Mouse (Mus musculus) hindbrain, postnatal 0 days (tissue): ENCODE data around the gene Ccdc69. TPM values are rescaled to one million over a fixed set of nuclear protein-coding genes. Genes with fewer than 3 reads are reported as not detected.
A peak's percentile ranks its signal among the peaks of the same experiment; 100 is the strongest.

Experiments
- ATAC-seq: fragments of 200-750 bp; cut with Nextera tagmentation; 2 replicates; pipeline ENCODE4 v1.8.0; 2017; ENCODE audit warnings: mild to moderate bottlenecking, moderate TSS enrichment, moderate library complexity
- DNase-seq: peaks from one replicate; pipeline ENCODE4 v3.0.0-alpha.2; 2015; ENCODE audit warnings: low spot score
- H3K27ac ChIP-seq: fragments of 300-500 bp; sonication (generic); 2 replicates; pipeline ENCODE4 v1.5.1; 2014; ENCODE audit warnings: mild to moderate bottlenecking
- H3K27me3 ChIP-seq: fragments of 300-500 bp; sonication (generic); 2 replicates; pipeline ENCODE4 v1.6.1; 2014; ENCODE audit warnings: low read length, mixed read lengths; ENCODE audit not compliant: insufficient read depth
- H3K36me3 ChIP-seq: fragments of 300-500 bp; sonication (generic); 2 replicates; pipeline ENCODE4 v1.6.1; 2014; ENCODE audit warnings: low read length, mixed read lengths; ENCODE audit not compliant: insufficient read depth
- H3K4me1 ChIP-seq: fragments of 300-500 bp; sonication (generic); 2 replicates; pipeline ENCODE4 v1.6.1; 2014; ENCODE audit warnings: antibody characterized with exemption, low read length, mixed read lengths; ENCODE audit not compliant: insufficient read depth
- H3K4me2 ChIP-seq: fragments of 300-500 bp; sonication (generic); 2 replicates; pipeline ENCODE4 v1.6.1; 2014; ENCODE audit warnings: low read depth, mild to moderate bottlenecking, low read length, moderate library complexity, mixed read lengths
- H3K4me3 ChIP-seq: fragments of 300-500 bp; sonication (generic); 2 replicates; pipeline ENCODE4 v1.5.1; 2014; ENCODE audit warnings: low read length
- H3K9ac ChIP-seq: fragments of 300-500 bp; sonication (generic); replicated peaks from 2 replicates; pipeline ENCODE4 v1.6.1; 2014; ENCODE audit warnings: mild to moderate bottlenecking, low read length, moderate library complexity, mixed read lengths
- H3K9me3 ChIP-seq: fragments of 300-500 bp; sonication (generic); 2 replicates; pipeline ENCODE4 v1.6.1; 2016; ENCODE audit warnings: low read length, mixed read lengths
- CTCF ChIP-seq: IDR thresholded peaks from 2 replicates; pipeline ENCODE4 v1.5.1; 2016; ENCODE audit warnings: antibody characterized with exemption, control low read depth, low read depth
- WGBS: fragments of 180-500 bp; shearing (Covaris S2); extraction: QIAGEN DNeasy Blood & Tissue Kit; methylation state at CpG from one replicate; pipeline ENCODE4 v1.1.7; 2014; 5-methylcytosine and 5-hydroxymethylcytosine counted together
- polyA plus RNA-seq: library from polyadenylated mRNA; unstranded; fragments of >200 nt; fragmentation: Nextera tagmentation; extraction: Ambion mirVana; gene quantifications from 2 replicates; pipeline ENCODE4 v1.2.1, GENCODE M21; 2015
- total RNA-seq: library from RNA; depleted of rRNA; stranded (reverse); fragments of >200 nt; gene quantifications from 2 replicates; pipeline ENCODE4 v1.2.3, GENCODE M21; 2014; rRNA removed

Gene Ccdc69
- total and polyA plus RNA-seq, 2 experiments from 2014 or later: 0.56 TPM; not detected in 1

DNA sequence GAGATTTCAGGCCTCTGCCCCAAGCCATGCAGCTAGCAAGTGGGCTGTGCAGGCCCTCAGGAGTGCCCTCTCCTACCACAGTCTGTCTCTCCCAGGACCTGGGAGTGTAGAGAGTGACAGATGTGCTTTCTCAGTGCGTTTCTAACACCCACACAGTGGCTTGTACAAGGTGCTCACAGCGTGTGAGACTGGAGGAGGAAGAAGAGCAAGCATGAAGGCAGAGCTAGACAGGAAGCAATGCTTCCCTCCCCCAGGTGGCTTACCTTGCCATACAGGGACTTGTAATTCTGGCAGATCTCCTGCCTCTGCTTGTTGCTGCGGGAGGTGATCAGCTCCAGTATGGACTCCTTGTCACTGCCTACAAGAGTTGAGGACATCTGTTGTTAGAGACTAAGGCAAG is 66.5 kb downstream of the Ccdc69 start:
- ATAC-seq: no peak
- peaks cover 13% of the 10 kb centered on the region for H3K4me1 ChIP-seq
- no peak for TF ChIP-seq CTCF
- no peaks in the 10 kb centered on the region for H3K27me3 ChIP-seq
- peaks cover 38% of the 10 kb centered on the region for H3K36me3 ChIP-seq
- no peak overlapping the region for H3K4me2 ChIP-seq
- H3K9me3 ChIP-seq: no peaks in the 10 kb centered on the region
- H3K4me3 ChIP-seq: no peak overlapping the region
- WGBS: 87% methylated on average over 3 of the region's 3 CpGs
- no peak for DNase-seq
- no peak overlapping the region for H3K27ac ChIP-seq
- no peak overlapping the region for H3K9ac ChIP-seq

DNA sequence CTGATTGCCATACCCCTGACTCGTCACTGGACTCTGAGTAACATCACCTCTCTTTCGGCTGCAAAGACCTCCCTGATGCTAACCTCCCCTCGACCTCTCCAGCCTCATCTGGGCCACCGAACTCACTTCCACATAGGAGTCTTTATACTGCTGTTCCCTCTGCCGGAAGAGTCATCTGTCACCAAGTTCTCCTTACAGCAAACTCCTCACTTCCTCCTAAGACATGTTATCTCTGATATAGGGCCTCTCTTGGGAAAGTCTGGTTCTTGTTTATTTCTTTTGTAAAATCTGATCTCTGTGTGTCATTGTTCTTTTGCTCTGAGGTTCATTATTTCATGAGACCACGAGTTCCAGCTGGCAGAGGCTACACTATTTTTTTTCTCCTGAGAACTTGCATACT is 69.7 kb downstream of the Ccdc69 start:
- no peak for DNase-seq
- no peaks in the 10 kb centered on the region for H3K27me3 ChIP-seq
- H3K9me3 ChIP-seq: no peaks in the 10 kb centered on the region
- WGBS: 81% methylated on average over 6 of the region's 6 CpGs
- H3K4me1 ChIP-seq: no peaks in the 10 kb centered on the region
- peaks cover 52% of the 10 kb centered on the region for H3K36me3 ChIP-seq
- H3K9ac ChIP-seq: no peak overlapping the region
- no peak overlapping the region for H3K27ac ChIP-seq
- TF ChIP-seq CTCF: no peak
- no peak overlapping the region for H3K4me3 ChIP-seq
- ATAC-seq: no peak
- H3K4me2 ChIP-seq: no peak overlapping the region

DNA sequence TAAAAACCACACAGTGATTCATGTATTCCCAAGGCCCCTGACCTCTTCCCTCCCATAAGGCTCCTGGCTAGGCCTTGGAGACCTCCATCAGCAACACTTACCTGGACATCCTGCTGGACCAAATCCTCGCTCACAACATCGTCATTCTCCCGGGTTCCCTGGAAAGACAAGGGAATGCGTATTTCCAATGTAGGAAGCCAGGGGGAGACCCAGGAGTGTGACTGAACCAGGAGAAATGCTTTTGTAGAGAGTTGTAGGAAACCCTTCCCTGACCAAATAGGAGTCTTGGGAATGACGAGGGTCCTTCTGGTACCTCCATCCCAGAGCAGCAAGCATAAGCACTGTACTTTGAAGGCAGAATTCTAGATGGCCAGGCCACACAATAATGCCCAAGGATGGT is 72.2 kb downstream of the Ccdc69 start:
- no peak for ATAC-seq
- 83% methylated on average over 5 of the region's 5 CpGs for WGBS
- no peak overlapping the region for H3K27ac ChIP-seq
- no peak overlapping the region for H3K4me2 ChIP-seq
- no peak for DNase-seq
- no peak overlapping the region for H3K4me3 ChIP-seq
- H3K27me3 ChIP-seq: no peaks in the 10 kb centered on the region
- peak; percentile 54 for TF ChIP-seq CTCF
- peaks cover 52% of the 10 kb centered on the region for H3K36me3 ChIP-seq
- H3K4me1 ChIP-seq: no peaks in the 10 kb centered on the region
- 0 out of 2 replicates have a peak, but pooled peaks cover 3% of the 10 kb centered on the region for H3K9me3 ChIP-seq
- no peak overlapping the region for H3K9ac ChIP-seq

DNA sequence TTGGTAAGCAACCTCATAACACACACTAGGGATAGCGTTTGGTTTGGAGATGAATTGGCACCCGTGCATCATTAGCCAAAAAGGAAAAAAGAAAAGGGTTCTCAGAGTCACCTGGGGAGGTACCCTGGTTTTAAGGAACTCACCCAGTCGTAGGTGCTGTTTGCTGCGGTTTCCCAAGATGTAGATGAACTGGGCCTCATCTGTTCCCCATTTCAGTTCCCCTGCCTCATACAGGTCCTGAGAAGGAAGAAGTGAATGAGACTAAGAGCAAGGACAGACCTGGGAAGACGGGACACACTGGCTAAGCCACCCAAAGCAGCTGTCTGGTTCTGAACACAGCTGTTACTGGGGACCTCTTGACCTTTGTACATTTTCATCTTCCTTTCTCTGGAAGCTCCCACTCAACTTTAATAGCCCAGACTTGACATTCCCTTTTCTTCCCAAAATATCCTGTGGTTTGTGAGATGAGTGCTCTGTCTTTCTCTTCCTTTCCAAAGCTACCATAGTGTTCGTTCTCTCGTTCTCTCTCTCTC is 72.9 kb downstream of the Ccdc69 start:
- Histone ChIP-seq H3K4me3 (no peak overlapping the region), H3K27me3 (no peaks in the 10 kb centered on the region), H3K9ac (no peak overlapping the region), H3K4me1 (no peaks in the 10 kb centered on the region), H3K36me3 (peaks cover 49% of the 10 kb centered on the region), H3K27ac (no peak overlapping the region), H3K9me3 (0 out of 2 replicates have a peak, but pooled peaks cover 3% of the 10 kb centered on the region), H3K4me2 (no peak overlapping the region)
- DNase-seq (no peak), ATAC-seq (no peak)
- WGBS: 73% methylated on average over 7 of the region's 7 CpGs
- TF ChIP-seq CTCF: no peak

Other genes with a start within 250 kb of the Ccdc69 start
- gene Lyrm7, start 217.2 kb downstream of the Ccdc69 start, total RNA-seq: 2.6 and 3.1 TPM in 2 replicates
- 5.1 and 5.7 TPM in 2 replicates for gene Lyrm7, start 217.2 kb downstream of the Ccdc69 start, polyA plus RNA-seq
- gene Hint1, start 211.7 kb downstream of the Ccdc69 start, total RNA-seq: 521 and 547 TPM in 2 replicates
- 1,077 and 1,085 TPM in 2 replicates for gene Hint1, start 211.7 kb downstream of the Ccdc69 start, polyA plus RNA-seq
- gene Gpx3, start 175.7 kb downstream of the Ccdc69 start, total RNA-seq: 28.5 and 30.5 TPM in 2 replicates
- 78.0 and 78.1 TPM in 2 replicates for gene Gpx3, start 175.7 kb downstream of the Ccdc69 start, polyA plus RNA-seq
- 15.3 and 16.7 TPM in 2 replicates for gene Tnip1, start 115.2 kb downstream of the Ccdc69 start, total RNA-seq
- 17.1 and 19.8 TPM in 2 replicates for gene Tnip1, start 115.2 kb downstream of the Ccdc69 start, polyA plus RNA-seq
- gene Anxa6, start 44.7 kb downstream of the Ccdc69 start, total RNA-seq: 83.2 and 86.0 TPM in 2 replicates
- 71.3 and 74.8 TPM in 2 replicates for gene Anxa6, start 44.7 kb downstream of the Ccdc69 start, polyA plus RNA-seq
- gene Gm2a, start 20.0 kb upstream of the Ccdc69 start, total RNA-seq: 45.2 and 48.9 TPM in 2 replicates
- 67.8 and 72.1 TPM in 2 replicates for gene Gm2a, start 20.0 kb upstream of the Ccdc69 start, polyA plus RNA-seq
- gene Slc36a3, start 73.6 kb upstream of the Ccdc69 start, total RNA-seq: not detected in 2 replicates
- gene Slc36a3, start 73.6 kb upstream of the Ccdc69 start, polyA plus RNA-seq: not detected in 2 replicates
- 0.36 and 0.84 TPM in 2 replicates for gene Slc36a2, start 106.9 kb upstream of the Ccdc69 start, total RNA-seq
- 0.78 and 0.94 TPM in 2 replicates for gene Slc36a2, start 106.9 kb upstream of the Ccdc69 start, polyA plus RNA-seq
- gene Slc36a1, start 126.2 kb upstream of the Ccdc69 start, total RNA-seq: 35.0 and 37.3 TPM in 2 replicates
- gene Slc36a1, start 126.2 kb upstream of the Ccdc69 start, polyA plus RNA-seq: 3.8 TPM in 2 replicates